Mouse (Mus musculus) neural tube, embryonic 11.5 days (tissue): ENCODE data around the gene Tmem263. TPM values are rescaled to one million over a fixed set of nuclear protein-coding genes. Genes with fewer than 3 reads are reported as not detected.

Experiments used
- ATAC-seq: fragments of 200-750 bp; cut with Nextera tagmentation; 2 replicates; pipeline ENCODE4 v1.8.0; 2017; ENCODE audit warnings: moderate number of reproducible peaks, mild to moderate bottlenecking, moderate TSS enrichment, moderate library complexity; ENCODE audit not compliant: insufficient read depth, low FRiP score, low TSS enrichment
- DNase-seq: peaks from one replicate; pipeline ENCODE4 v3.0.0-alpha.2; 2015; ENCODE audit warnings: low spot score
- H3K27ac ChIP-seq: fragments of 300-500 bp; sonication (generic); 2 replicates; pipeline ENCODE4 v1.5.1; 2014; ENCODE audit warnings: low read depth, mild to moderate bottlenecking, low read length
- H3K27me3 ChIP-seq: fragments of 300-500 bp; sonication (generic); 2 replicates; pipeline ENCODE4 v1.6.1; 2014; ENCODE audit warnings: mild to moderate bottlenecking, low read length, mixed read lengths; ENCODE audit not compliant: control insufficient read depth, insufficient read depth
- H3K36me3 ChIP-seq: fragments of 300-500 bp; sonication (generic); 2 replicates; pipeline ENCODE4 v1.6.1; 2014; ENCODE audit warnings: mild to moderate bottlenecking, low read length, moderate library complexity, mixed read lengths; ENCODE audit not compliant: control insufficient read depth, insufficient read depth
- H3K4me1 ChIP-seq: fragments of 300-500 bp; sonication (generic); 2 replicates; pipeline ENCODE4 v1.6.1; 2014; ENCODE audit warnings: low read length, mixed read lengths; ENCODE audit not compliant: control insufficient read depth, insufficient read depth
- H3K4me2 ChIP-seq: fragments of 300-500 bp; sonication (generic); 2 replicates; pipeline ENCODE4 v1.6.1; 2014; ENCODE audit warnings: low read depth, mild to moderate bottlenecking, moderate library complexity
- H3K4me3 ChIP-seq: fragments of 300-500 bp; sonication (generic); 2 replicates; pipeline ENCODE4 v1.5.1; 2014; ENCODE audit warnings: low read depth, low read length
- H3K9ac ChIP-seq: fragments of 300-500 bp; sonication (generic); 2 replicates; pipeline ENCODE4 v1.6.1; 2014; ENCODE audit warnings: mild to moderate bottlenecking, low read length
- H3K9me3 ChIP-seq: fragments of 300-500 bp; sonication (generic); 2 replicates; pipeline ENCODE4 v1.6.1; 2016; ENCODE audit warnings: low read length; ENCODE audit not compliant: control insufficient read depth
- WGBS: fragments of 180-500 bp; shearing (Covaris S2); extraction: QIAGEN DNeasy Blood & Tissue Kit; methylation state at CpG from one replicate; pipeline ENCODE4 v1.1.7; 2014; 5-methylcytosine and 5-hydroxymethylcytosine counted together
- polyA plus RNA-seq: library from polyadenylated mRNA; unstranded; fragments of >200 nt; fragmentation: Nextera tagmentation; extraction: Ambion mirVana; gene quantifications from 2 replicates; pipeline ENCODE4 v1.2.1, GENCODE M21; 2014

Tmem263 gene
- polyA plus RNA-seq, result 59.5 and 65.7 TPM in 2 replicates

DNA sequence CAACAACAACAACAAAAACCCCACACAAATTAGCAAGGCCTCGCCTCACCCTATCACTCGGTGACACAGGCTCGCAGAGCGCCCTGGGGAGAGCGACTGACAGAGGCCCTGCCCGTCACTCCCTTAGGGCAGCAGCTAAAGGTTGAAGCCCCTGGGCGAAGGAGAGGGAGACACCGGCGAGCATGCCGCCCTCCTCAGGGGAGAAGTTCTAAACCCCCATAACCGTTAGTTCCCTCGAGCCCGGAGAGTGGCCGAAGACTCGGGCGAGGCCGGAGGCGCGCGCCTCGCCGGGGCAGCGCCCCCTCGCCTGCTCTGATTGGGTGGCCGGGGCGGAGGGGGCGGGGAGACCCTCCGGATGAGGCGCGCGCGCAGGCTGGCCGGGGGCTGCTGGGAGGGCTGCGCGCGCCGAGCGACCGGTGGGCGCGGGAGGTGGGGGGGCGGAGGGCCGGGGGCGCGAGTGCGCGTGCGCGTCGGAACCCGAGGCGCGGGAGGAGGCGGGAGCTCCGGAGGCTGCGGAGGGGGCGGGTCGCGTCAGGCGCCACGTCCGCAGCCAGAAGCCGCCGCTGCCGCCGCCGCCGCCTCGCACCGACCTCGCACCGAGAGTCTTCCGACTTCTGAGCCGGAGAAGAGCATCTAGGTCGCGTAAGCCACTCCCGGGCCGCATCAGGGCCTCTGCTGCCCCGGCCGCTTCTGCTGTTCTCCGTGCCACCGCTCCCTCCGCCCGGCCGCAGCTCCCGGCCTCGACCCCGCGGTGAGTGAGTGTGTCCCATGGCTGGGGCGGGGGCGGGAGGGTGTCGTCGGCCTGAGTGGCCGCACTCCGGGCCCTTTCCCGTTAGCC, at the start of gene Tmem263, which contains the start of gene Fhl4:
TSS of gene Tmem263 (plus strand) at position 381 of the 838 bp plus-strand sequence.
TSS of gene Fhl4 (minus strand) at position 249 of the 838 bp plus-strand sequence.
- peak within 1 kb of the TSS; percentile 82 for H3K4me2 ChIP-seq
- ATAC-seq (peak; percentile 96), DNase-seq (peak; percentile 97)
- under 1% methylated on average over 61 of the region's 96 CpGs for WGBS
- H3K4me1 ChIP-seq, result no peaks in the 10 kb centered on the region
- H3K27me3 ChIP-seq, result no peaks in the 10 kb centered on the region
- H3K27ac ChIP-seq, result peak within 1 kb of the TSS; percentile 74
- H3K9me3 ChIP-seq, result no peaks in the 10 kb centered on the region
- H3K36me3 ChIP-seq, result no peaks in the 10 kb centered on the region
- H3K4me3 ChIP-seq, result peak within 1 kb of the TSS; percentile 94
- H3K9ac ChIP-seq, result peak within 1 kb of the TSS; percentile 87

DNA sequence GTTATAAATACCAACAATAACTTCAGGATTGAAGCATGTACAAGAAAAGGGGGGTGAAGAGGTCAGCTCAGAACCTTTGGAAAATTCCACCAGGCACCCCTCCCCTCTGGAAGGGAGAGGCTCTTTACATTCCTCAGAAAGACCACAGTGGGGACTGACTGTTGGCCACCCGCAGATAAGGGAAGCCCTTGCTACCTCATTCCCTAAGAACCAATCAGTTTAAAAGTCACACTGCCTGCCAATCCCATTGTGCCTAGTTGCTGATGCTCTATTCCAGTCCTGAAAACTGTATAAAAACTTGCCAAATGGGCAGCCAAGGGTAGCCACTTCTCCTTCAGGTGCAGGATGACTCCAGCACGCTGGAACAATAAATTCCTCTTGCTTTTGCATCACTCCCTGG, 47.6 kb upstream of the Tmem263 start:
- H3K4me2 ChIP-seq, result no peak overlapping the region
- no peak for DNase-seq
- H3K27ac ChIP-seq, result no peak overlapping the region
- no peaks in the 10 kb centered on the region for H3K36me3 ChIP-seq
- no peak overlapping the region for H3K9ac ChIP-seq
- H3K4me3 ChIP-seq, result no peak overlapping the region
- no peaks in the 10 kb centered on the region for H3K4me1 ChIP-seq
- no peaks in the 10 kb centered on the region for H3K27me3 ChIP-seq
- ATAC-seq, result no peak
- 88% methylated on average over 2 of the region's 2 CpGs for WGBS
- H3K9me3 ChIP-seq, result no peaks in the 10 kb centered on the region

DNA sequence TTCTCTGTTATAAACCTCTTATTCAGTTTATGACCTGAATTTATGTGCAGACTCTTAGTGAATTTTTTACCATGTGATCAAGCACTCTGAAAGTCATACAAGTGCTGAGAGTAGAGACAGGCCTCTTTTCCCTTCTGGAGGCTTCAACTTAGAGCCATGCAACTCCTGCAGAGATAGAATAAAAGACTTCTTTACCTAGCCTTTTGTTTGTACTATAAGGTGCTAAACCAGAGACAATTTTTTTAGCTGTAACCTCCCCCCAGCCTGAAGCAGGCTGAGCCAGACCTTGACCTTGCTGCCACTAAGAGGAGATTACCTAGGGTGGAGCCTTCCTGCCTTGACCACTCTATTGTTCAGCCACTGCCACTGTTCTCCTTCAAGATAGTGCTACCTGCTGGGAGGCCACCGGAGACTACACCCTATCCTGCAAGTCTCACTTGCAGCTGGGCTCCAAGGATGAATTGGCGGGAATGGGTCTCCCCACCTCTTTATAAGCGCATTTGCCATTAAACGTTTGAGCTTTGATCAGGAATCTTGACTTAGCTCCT, 30.7 kb upstream of the Tmem263 start:
- DNase-seq (no peak), ATAC-seq (no peak)
- Histone ChIP-seq H3K9ac (no peak overlapping the region), H3K36me3 (no peaks in the 10 kb centered on the region), H3K27me3 (no peaks in the 10 kb centered on the region), H3K4me1 (no peaks in the 10 kb centered on the region), H3K4me3 (no peak overlapping the region), H3K9me3 (no peaks in the 10 kb centered on the region), H3K27ac (no peak overlapping the region), H3K4me2 (no peak overlapping the region)
- WGBS, result 60% methylated on average over 4 of the region's 4 CpGs

DNA sequence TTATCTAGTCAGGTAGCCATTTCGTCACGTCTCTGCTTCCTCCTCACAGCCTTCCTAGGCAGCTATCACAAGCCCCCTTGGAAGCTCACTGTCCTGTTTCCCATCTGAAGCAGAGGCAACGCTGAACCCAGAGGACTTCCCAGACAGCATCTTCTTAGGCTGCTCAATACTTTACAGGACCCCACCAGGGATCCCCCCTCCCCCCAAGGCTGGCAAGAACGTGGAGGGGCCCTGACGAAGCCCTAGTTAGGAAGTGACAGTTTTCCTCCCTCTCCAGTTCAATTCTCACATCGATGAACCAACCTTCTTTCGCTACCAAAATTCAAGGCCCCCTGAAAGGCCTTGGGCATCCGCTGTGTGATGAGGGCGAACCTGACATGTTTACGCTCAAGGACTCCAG, 586 bp upstream of the Tmem263 start:
- ATAC-seq (peak; percentile 40; the same call in 1 of the 2 replicates), DNase-seq (no peak)
- H3K9ac ChIP-seq, result peak overlapping the region; percentile 87
- peak overlapping the region; percentile 74 for H3K27ac ChIP-seq
- H3K4me2 ChIP-seq, result peak overlapping the region; percentile 82
- H3K36me3 ChIP-seq, result no peaks in the 10 kb centered on the region
- peak overlapping the region; percentile 94 for H3K4me3 ChIP-seq
- no peaks in the 10 kb centered on the region for H3K4me1 ChIP-seq
- WGBS, result under 1% methylated on average over 10 of the region's 10 CpGs
- H3K27me3 ChIP-seq, result no peaks in the 10 kb centered on the region
- no peaks in the 10 kb centered on the region for H3K9me3 ChIP-seq

DNA sequence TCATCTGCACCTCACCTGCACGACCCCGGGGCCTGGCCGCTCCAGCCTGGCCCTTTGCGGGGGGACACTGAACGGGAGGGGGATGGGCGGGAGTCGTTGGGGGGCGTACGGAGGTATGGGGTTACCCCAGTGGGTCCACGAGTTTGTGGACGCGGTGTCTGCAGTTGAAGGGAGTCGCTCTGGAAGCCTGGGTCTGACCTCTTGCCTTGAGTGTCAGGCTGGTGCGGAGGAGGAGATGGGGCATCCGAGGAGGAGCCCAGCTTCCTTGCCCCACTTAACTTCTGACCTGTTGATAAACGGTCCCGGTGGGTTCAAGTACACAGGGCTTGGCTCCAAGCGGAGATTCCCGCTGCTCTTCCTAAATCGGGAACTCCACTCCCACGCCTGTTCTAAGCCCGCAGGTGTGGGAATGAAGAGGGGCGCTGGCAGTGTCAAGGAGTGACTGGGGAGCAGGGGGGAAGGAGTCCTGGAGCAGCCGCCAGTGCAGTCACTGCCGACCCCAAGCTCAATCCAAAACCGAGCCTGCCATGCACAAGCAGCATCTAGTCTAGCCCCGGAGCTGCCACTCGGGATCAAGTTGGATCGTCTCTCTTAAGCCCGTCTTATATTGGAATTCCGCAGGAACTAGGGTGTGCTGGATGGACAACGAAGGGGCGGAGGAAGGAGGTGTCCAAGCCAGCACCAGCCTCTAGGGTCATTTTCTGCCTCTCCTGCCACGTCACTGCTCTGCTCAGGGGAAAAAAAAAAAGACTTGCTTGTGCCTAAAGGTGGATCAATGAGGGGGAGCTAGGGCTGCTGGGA, 858 bp downstream of the Tmem263 start:
- Histone ChIP-seq H3K9ac (peak overlapping the region; percentile 82), H3K4me1 (no peaks in the 10 kb centered on the region)
- DNase-seq, result peak; percentile 52

DNA sequence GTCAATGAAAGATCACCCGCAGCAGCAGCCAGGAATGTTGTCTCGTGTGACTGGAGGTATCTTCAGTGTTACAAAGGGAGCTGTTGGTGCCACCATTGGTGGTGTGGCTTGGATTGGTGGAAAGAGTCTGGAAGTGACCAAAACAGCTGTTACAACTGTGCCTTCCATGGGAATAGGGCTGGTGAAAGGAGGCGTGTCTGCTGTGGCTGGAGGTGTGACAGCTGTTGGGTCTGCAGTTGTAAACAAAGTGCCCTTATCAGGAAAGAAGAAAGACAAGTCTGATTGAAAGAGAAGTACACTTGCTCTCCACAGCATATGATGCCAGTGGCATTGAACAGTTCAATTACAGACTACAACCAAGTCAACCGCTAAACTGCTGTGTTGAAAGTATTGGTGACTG, 12.0 kb downstream of the Tmem263 start:
- no peaks in the 10 kb centered on the region for H3K27me3 ChIP-seq
- WGBS, result 86% methylated on average over 4 of the region's 4 CpGs

More for the DNA sequence above, 858 bp downstream of the Tmem263 start:
- Histone ChIP-seq H3K27me3 (no peaks in the 10 kb centered on the region), H3K9me3 (no peaks in the 10 kb centered on the region), H3K36me3 (no peaks in the 10 kb centered on the region), H3K4me3 (peak overlapping the region; percentile 94), H3K4me2 (peak overlapping the region; percentile 82), H3K27ac (no peak overlapping the region)
- no peak; the same call in none of the 2 replicates for ATAC-seq
- 0% methylated on average over 34 of the region's 34 CpGs for WGBS

DNA sequence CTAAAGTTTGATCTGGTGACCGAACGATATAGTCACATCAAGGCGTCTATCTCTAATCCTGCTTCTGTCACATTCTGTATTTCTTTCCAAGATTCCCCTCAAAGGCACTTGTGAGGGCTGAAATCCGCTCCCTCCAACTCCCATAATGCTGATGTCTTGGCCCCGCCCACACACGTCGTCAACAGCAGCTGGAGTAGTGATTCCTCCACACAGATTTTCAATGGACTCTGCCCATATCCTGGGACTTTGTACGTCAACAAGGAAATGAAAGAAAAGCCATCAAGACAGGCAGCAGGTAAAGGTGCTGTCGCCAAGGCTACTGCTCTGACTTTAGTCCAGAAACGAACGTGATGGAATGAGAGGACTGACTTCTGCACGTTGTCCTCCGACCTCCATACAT, 22.8 kb downstream of the Tmem263 start:
- Histone ChIP-seq H3K27me3 (no peaks in the 10 kb centered on the region), H3K9ac (no peak overlapping the region), H3K27ac (no peak overlapping the region), H3K4me3 (no peak overlapping the region), H3K9me3 (no peaks in the 10 kb centered on the region), H3K36me3 (no peaks in the 10 kb centered on the region; the same call in 1 of the 2 replicates), H3K4me2 (no peak overlapping the region), H3K4me1 (peaks cover 4% of the 10 kb centered on the region)
- ATAC-seq, result no peak
- 88% methylated on average over 13 of the region's 13 CpGs for WGBS
- DNase-seq, result no peak

More for the DNA sequence above, 12.0 kb downstream of the Tmem263 start:
- Histone ChIP-seq H3K27ac (no peak overlapping the region), H3K4me2 (no peak overlapping the region), H3K36me3 (peaks cover 4% of the 10 kb centered on the region), H3K4me1 (no peaks in the 10 kb centered on the region), H3K9ac (no peak overlapping the region), H3K4me3 (no peak overlapping the region), H3K9me3 (no peaks in the 10 kb centered on the region)
- DNase-seq, result no peak
- no peak for ATAC-seq

DNA sequence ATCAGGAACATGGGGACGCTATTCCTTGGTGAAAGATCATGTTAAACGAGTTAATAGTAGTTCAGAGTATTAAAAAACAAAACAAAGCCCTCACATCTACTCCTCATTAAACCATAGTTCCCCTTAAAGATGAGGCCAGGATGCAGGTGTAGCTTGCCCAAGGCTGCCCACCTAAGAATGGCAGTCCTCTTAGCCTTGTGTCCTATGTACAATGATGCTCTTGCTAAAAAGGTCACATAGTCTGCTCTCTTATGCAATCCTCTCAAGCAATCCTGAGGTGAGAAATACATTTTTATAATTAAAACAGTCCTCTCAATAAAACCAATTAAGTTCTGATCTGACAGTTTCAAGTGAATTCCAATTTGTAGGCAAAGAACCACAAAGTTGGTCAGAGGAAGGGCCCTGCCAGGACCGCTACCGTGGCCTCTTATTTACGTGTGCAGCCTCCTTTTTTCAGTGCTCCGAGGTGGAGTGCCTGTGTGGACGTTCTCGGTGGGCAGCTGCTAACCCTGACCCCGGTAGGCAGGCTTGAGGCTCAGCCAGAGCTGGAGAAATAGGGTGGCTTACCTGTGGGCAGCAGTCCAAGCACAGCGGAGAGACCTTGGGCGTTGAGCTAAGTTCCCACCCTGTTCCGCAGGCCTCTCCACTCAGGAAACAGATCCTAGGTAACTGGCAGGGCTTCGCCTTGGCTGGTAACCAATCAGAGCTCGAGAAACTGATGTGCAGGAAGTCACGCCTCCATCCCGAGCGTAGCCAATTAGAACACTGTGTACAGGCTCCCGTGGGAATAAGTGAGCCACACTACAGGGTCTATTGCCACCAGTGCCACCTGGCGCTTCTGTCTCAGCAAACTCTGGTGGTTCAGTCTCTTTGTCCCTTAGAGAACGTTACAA, 25.2 kb downstream of the Tmem263 start, which contains the start of gene Mterf2:
TSS of gene Mterf2 (minus strand) at position 633 of the 893 bp plus-strand sequence.
- DNase-seq (peak; percentile 92), ATAC-seq (peak; percentile 100)
- Histone ChIP-seq H3K4me3 (peak within 1 kb of the TSS; percentile 66), H3K27ac (0 out of 2 replicates have a peak within 1 kb of the TSS, but pooled peaks have one; percentile 17), H3K9ac (peak within 1 kb of the TSS; percentile 68), H3K9me3 (no peaks in the 10 kb centered on the region), H3K4me2 (peak within 1 kb of the TSS; percentile 49), H3K27me3 (no peaks in the 10 kb centered on the region), H3K4me1 (peaks cover 4% of the 10 kb centered on the region), H3K36me3 (no peaks in the 10 kb centered on the region; the same call in 1 of the 2 replicates)
- WGBS, result 9% methylated on average over 20 of the region's 20 CpGs
